Mouse (Mus musculus) CH12.LX (cell line): ENCODE data around the gene Uck1. TPM values are rescaled to one million over a fixed set of nuclear protein-coding genes. Genes with fewer than 3 reads are reported as not detected.

Experiments used
- DNase-seq: peaks from one replicate; pipeline ENCODE4 v3.0.0-alpha.2; 2013; ENCODE audit errors: extremely low read depth
- H3K27ac ChIP-seq: 2 replicates; pipeline ENCODE4 v1.5.1; 2012; ENCODE audit warnings: low read depth, mild to moderate bottlenecking, control low read depth, moderate library complexity; ENCODE audit not compliant: insufficient read depth
- H3K27me3 ChIP-seq: replicated peaks from 2 replicates; pipeline ENCODE3; 2012; ENCODE audit warnings: inconsistent platforms
- H3K36me3 ChIP-seq, 2 experiments: replicated peaks in 1 of 2; 2 replicates each; pipeline versions ENCODE3 to v1.6.1; 2012; ENCODE audit warnings: inconsistent platforms in 1 of 2, low read length in 1 of 2, mild to moderate bottlenecking in 1 of 2, mixed read lengths in 1 of 2, moderate library complexity in 1 of 2; ENCODE audit not compliant: control insufficient read depth in 1 of 2, insufficient read depth in 1 of 2
- H3K4me1 ChIP-seq, 2 experiments: 2 replicates each; pipeline ENCODE4 v1.6.1; 2012; ENCODE audit warnings: inconsistent platforms in 1 of 2, moderate library complexity in 1 of 2; ENCODE audit not compliant: insufficient read depth in 2 of 2, control insufficient read depth in 1 of 2
- H3K4me2 ChIP-seq: 2 replicates; pipeline ENCODE4 v1.6.1; 2012; ENCODE audit warnings: low read depth, mild to moderate bottlenecking, control low read depth; ENCODE audit not compliant: poor library complexity, insufficient read depth, severe bottlenecking
- H3K4me3 ChIP-seq, 3 experiments: fragments of 150-350 bp in 1 of 3; sonication (generic) in 1 of 3; replicated peaks in 1 of 3; 2 replicates each; pipeline versions ENCODE3 to v1.5.1; 2011 to 2012; ENCODE audit warnings: low read depth in 2 of 3, low read length in 2 of 3, mild to moderate bottlenecking in 2 of 3, moderate library complexity in 2 of 3, control low read depth in 1 of 3, improper control_type of control experiment in 1 of 3, inconsistent platforms in 1 of 3, mixed read lengths in 1 of 3; ENCODE audit not compliant: poor library complexity in 1 of 3
- H3K79me2 ChIP-seq: replicated peaks from 2 replicates; pipeline ENCODE4 v1.6.1; 2012; ENCODE audit warnings: mild to moderate bottlenecking, moderate library complexity; ENCODE audit not compliant: control insufficient read depth, poor library complexity, insufficient read depth, severe bottlenecking; ENCODE audit errors: extremely low read depth
- H3K9ac ChIP-seq: 2 replicates; pipeline ENCODE4 v1.6.1; 2012; ENCODE audit warnings: low read depth, mild to moderate bottlenecking, control low read depth, moderate library complexity; ENCODE audit not compliant: insufficient read depth
- H3K9me3 ChIP-seq: replicated peaks from 2 replicates; pipeline ENCODE3; 2012; ENCODE audit warnings: low read length, inconsistent platforms, mixed read lengths
- BHLHE40 ChIP-seq: IDR thresholded peaks from 2 replicates; pipeline ENCODE4 v1.6.1; 2011; ENCODE audit warnings: mild to moderate bottlenecking, low read depth, low read length, improper control_type of control experiment
- CHD1 ChIP-seq: IDR thresholded peaks from 2 replicates; pipeline ENCODE4 v1.6.1; 2012; ENCODE audit warnings: low read depth, low read length, improper control_type of control experiment, inconsistent platforms
- CHD2 ChIP-seq: IDR thresholded peaks from 2 replicates; pipeline ENCODE4 v1.6.1; 2011; ENCODE audit warnings: low read length, improper control_type of control experiment
- E2F4 ChIP-seq: IDR thresholded peaks from 2 replicates; pipeline ENCODE4 v1.6.1; 2011; ENCODE audit warnings: low read depth, low read length, improper control_type of control experiment; ENCODE audit not compliant: insufficient replicate concordance
- ELF1 ChIP-seq: IDR thresholded peaks from 2 replicates; pipeline ENCODE4 v1.6.1; 2014; ENCODE audit warnings: low read depth, mild to moderate bottlenecking, inconsistent platforms, low read length, improper control_type of control experiment
- ETS1 ChIP-seq: conservative IDR thresholded peaks from 2 replicates; pipeline ENCODE4 v1.6.1; 2012; ENCODE audit warnings: low read depth, mild to moderate bottlenecking, inconsistent platforms, low read length, improper control_type of control experiment, moderate library complexity
- GABPA ChIP-seq: IDR thresholded peaks from 2 replicates; pipeline ENCODE4 v1.6.1; 2012; ENCODE audit warnings: low read depth, low read length, improper control_type of control experiment, inconsistent platforms; ENCODE audit not compliant: insufficient replicate concordance
- HCFC1 ChIP-seq: IDR thresholded peaks from 2 replicates; pipeline ENCODE4 v1.6.1; 2012; ENCODE audit warnings: low read depth, mild to moderate bottlenecking, inconsistent platforms, low read length, improper control_type of control experiment
- IRF4 ChIP-seq: IDR thresholded peaks from 2 replicates; pipeline ENCODE4 v1.6.1; 2014; ENCODE audit warnings: low read depth, mild to moderate bottlenecking, inconsistent platforms, low read length, improper control_type of control experiment
- KAT2A ChIP-seq: IDR thresholded peaks from 2 replicates; pipeline ENCODE4 v1.6.1; 2012; ENCODE audit warnings: low read length, improper control_type of control experiment, inconsistent platforms; ENCODE audit not compliant: insufficient replicate concordance
- MAZ ChIP-seq: IDR thresholded peaks from 2 replicates; pipeline ENCODE4 v1.6.1; 2012; ENCODE audit warnings: low read depth, mild to moderate bottlenecking, inconsistent platforms, low read length, improper control_type of control experiment, moderate library complexity
- MEF2A ChIP-seq: IDR thresholded peaks from 2 replicates; pipeline ENCODE4 v1.6.1; 2014; ENCODE audit warnings: low read depth, mild to moderate bottlenecking, inconsistent platforms, low read length, improper control_type of control experiment, borderline replicate concordance
- MXI1 ChIP-seq: IDR thresholded peaks from 2 replicates; pipeline ENCODE4 v1.6.1; 2011; ENCODE audit warnings: mild to moderate bottlenecking, low read depth, low read length, improper control_type of control experiment
- NELFE ChIP-seq: IDR thresholded peaks from 2 replicates; pipeline ENCODE4 v1.6.1; 2011; ENCODE audit warnings: low read depth, low read length, improper control_type of control experiment
- POLR2AphosphoS2 ChIP-seq: IDR thresholded peaks from 2 replicates; pipeline ENCODE4 v1.6.1; 2011; ENCODE audit warnings: low read depth, low read length, improper control_type of control experiment
- RAD21 ChIP-seq: IDR thresholded peaks from 2 replicates; pipeline ENCODE4 v1.6.1; 2011; ENCODE audit warnings: low read depth, mild to moderate bottlenecking, low read length, improper control_type of control experiment, moderate library complexity
- TBP ChIP-seq: conservative IDR thresholded peaks from 2 replicates; pipeline ENCODE4 v1.6.1; 2011; ENCODE audit warnings: low read depth, low read length, improper control_type of control experiment
- USF2 ChIP-seq: conservative IDR thresholded peaks from 2 replicates; pipeline ENCODE4 v1.6.1; 2011; ENCODE audit warnings: low read depth, low read length, improper control_type of control experiment
- ZKSCAN1 ChIP-seq: IDR thresholded peaks from 2 replicates; pipeline ENCODE4 v1.6.1; 2012; ENCODE audit warnings: low read depth, inconsistent platforms, low read length, improper control_type of control experiment, borderline replicate concordance
- ZMIZ1 ChIP-seq: IDR thresholded peaks from 2 replicates; pipeline ENCODE4 v1.6.1; 2012; ENCODE audit warnings: low read depth, mild to moderate bottlenecking, inconsistent platforms, low read length, improper control_type of control experiment
- ZNF384 ChIP-seq: IDR thresholded peaks from 2 replicates; pipeline ENCODE4 v1.6.1; 2012; ENCODE audit warnings: low read depth, low read length, improper control_type of control experiment, inconsistent platforms
- dilution Hi-C: fragments of 300-500 bp; cut with MboI; formaldehyde crosslinking; loops from 2 replicates; pipeline ENCODE4 v1.14.3; 2020; ENCODE audit warnings: low sequenced_read_pairs; ENCODE audit not compliant: extremely low pct_unique_long_range_greater_than_20kb, extremely low pct_ligation_motif_present
- in situ Hi-C: fragments of 300-500 bp; cut with MboI; formaldehyde crosslinking; loops from 3 replicates; pipeline ENCODE4 v1.14.3; 2019; ENCODE audit warnings: low sequenced_read_pairs, low pct_ligation_motif_present, low pct_unique_long_range_greater_than_20kb, mixed read lengths
- polyA plus RNA-seq: library from polyadenylated mRNA; unstranded; fragments of >175 nt; gene quantifications from 2 replicates; pipeline ENCODE4 v1.2.1, GENCODE M21; 2012; ENCODE audit warnings: low read depth; ENCODE audit not compliant: insufficient read length
- total RNA-seq, 2 experiments: library from RNA; depleted of rRNA; stranded (reverse); fragments of 300-350 nt in 1 of 2; fragments of >200 nt in 1 of 2; gene quantifications; 2 replicates each; pipeline ENCODE4 v1.2.3; 2012 to 2014

Gene Uck1
- total and polyA plus RNA-seq, 3 experiments: 33.7 to 45.0 (median 35.7) TPM

DNA sequence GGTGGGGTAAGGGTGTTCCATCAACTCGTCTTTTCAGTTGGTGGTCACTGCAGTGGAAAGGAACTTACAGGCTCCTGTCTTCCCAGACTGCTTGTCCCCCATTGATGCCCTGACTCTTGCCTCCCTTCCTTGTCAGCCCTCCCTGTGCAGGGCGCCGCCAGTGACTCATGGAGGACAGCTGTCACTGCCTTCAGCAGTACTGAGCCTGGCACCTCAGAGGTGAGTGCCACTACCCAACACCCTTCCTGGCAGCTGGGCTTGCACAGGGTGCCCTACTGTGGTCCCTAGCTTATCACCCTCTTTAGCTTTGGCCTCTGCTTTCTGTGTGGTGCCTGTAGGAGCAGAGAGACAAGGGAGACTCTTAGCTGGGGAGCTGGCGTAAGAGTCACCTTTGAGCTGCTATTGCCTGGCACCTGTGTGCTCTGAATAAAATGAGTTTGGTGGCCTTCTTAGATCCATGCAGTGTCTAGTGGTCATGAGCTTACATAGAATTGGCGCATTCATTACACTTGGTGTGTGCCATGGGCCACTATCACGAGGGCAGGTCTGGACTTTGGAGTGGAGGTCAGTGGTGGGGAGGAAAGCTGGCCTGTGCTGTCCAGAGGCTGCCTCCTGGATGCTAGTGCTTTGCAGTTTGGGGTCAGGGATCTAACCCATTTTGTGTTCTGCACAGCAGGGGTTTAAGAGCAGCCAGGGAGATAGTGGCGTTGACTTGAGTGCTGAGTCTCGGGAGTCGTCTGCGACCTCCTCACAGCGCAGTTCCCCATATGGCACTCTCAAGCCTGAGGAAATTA is 41.2 kb downstream of the Uck1 start:
- dilution Hi-C loops: no loop called here

DNA sequence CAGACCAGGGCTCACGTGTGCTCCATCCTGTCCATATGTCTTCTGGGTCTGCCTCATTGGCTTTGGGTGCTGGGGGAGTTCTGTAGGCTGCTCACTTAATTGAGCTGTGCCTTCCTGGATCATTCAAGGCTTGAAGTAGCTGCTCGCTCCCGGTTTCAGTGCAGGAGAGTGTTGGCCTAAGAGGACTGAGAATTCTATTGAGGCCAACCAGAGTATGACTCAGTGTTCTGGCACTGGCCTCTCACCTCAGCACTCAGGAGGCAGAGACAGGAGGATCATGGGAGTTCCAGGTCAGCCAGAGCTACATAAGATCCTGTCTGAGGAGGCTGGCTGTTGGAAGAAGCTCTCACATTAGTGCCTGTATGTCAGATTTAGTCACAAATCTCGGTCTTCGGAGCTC is 41.8 kb downstream of the Uck1 start:
- Histone ChIP-seq H3K27me3 (no peaks in the 10 kb centered on the region), H3K9ac (no peak overlapping the region), H3K27ac (no peak overlapping the region), H3K9me3 (no peaks in the 10 kb centered on the region), H3K36me3 (peaks cover 100% of the 10 kb centered on the region in 2 experiments), H3K4me3 (no peak overlapping the region), H3K4me1 (peaks cover 7 to 33% of the 10 kb centered on the region in 2 experiments; a peak in 3 of 4 replicates), H3K79me2 (no peaks in the 10 kb centered on the region), H3K4me2 (no peak overlapping the region)
- DNase-seq: no peak
- TF ChIP-seq ELF1: no peak
- TF ChIP-seq ETS1: no peak
- dilution Hi-C loops: no loop called here
- in situ Hi-C loops: no loop called here

More for the DNA sequence above, 41.2 kb downstream of the Uck1 start:
- H3K4me3 ChIP-seq: no peak overlapping the region
- H3K4me1 ChIP-seq: peaks cover 7 to 33% of the 10 kb centered on the region in 2 experiments; a peak in 3 of 4 replicates
- DNase-seq: no peak
- H3K4me2 ChIP-seq: no peak overlapping the region
- H3K9ac ChIP-seq: no peak overlapping the region
- H3K36me3 ChIP-seq: peaks cover 100% of the 10 kb centered on the region in 2 experiments
- H3K9me3 ChIP-seq: no peaks in the 10 kb centered on the region
- in situ Hi-C loops: no loop called here
- no peaks in the 10 kb centered on the region for H3K27me3 ChIP-seq
- H3K79me2 ChIP-seq: no peaks in the 10 kb centered on the region
- H3K27ac ChIP-seq: no peak overlapping the region
- no peak for TF ChIP-seq ZKSCAN1
- no peak for TF ChIP-seq POLR2AphosphoS2
- TF ChIP-seq GABPA: no peak
- no peak for TF ChIP-seq HCFC1
- TF ChIP-seq USF2: no peak
- TF ChIP-seq NELFE: no peak
- TF ChIP-seq MXI1: no peak
- TF ChIP-seq MAZ: no peak
- TF ChIP-seq KAT2A: no peak
- TF ChIP-seq BHLHE40: no peak
- no peak for TF ChIP-seq ZMIZ1
- TF ChIP-seq CHD1: no peak
- no peak for TF ChIP-seq MEF2A
- no peak for TF ChIP-seq CHD2
- TF ChIP-seq RAD21: no peak
- TF ChIP-seq E2F4: no peak
- no peak for TF ChIP-seq TBP
- TF ChIP-seq ZNF384: no peak
- no peak for TF ChIP-seq IRF4
- TF ChIP-seq, all 38 proteins: peak for 0
